Mouse (Mus musculus) small intestine, adult 2 months (tissue): Measurements from ENCODE around the gene Evpl. TPM values are rescaled to one million over a fixed set of nuclear protein-coding genes. Genes with fewer than 3 reads are reported as not detected.
A peak's percentile ranks its signal among the peaks of the same experiment; 100 is the strongest.

ENCODE experiments used
- H3K27ac ChIP-seq: fragments of 200-500 bp; 2 replicates; pipeline ENCODE4 v1.5.1; 2012; ENCODE audit warnings: low read depth, low read length, control low read depth, inconsistent platforms; ENCODE audit not compliant: insufficient read depth
- H3K27me3 ChIP-seq: fragments of 200-500 bp; 2 replicates; pipeline ENCODE4 v1.6.1; 2012; ENCODE audit warnings: mild to moderate bottlenecking, moderate library complexity, low read length, inconsistent platforms; ENCODE audit not compliant: control insufficient read depth, insufficient read depth
- H3K36me3 ChIP-seq: fragments of 200-500 bp; 2 replicates; pipeline ENCODE4 v1.6.1; 2012; ENCODE audit warnings: mild to moderate bottlenecking, low read length, control low read depth, inconsistent platforms; ENCODE audit not compliant: control insufficient read depth, insufficient read depth
- H3K4me1 ChIP-seq: fragments of 200-500 bp; 2 replicates; pipeline ENCODE4 v1.6.1; 2012; ENCODE audit warnings: low read length, inconsistent platforms, mixed read lengths; ENCODE audit not compliant: control insufficient read depth, insufficient read depth, insufficient read length
- H3K4me3 ChIP-seq: fragments of 200-500 bp; 2 replicates; pipeline ENCODE4 v1.5.1; 2012; ENCODE audit warnings: low read depth, mild to moderate bottlenecking, control low read depth, inconsistent platforms, low read length, moderate library complexity
- CTCF ChIP-seq: fragments of 200-500 bp; IDR thresholded peaks from 2 replicates; pipeline ENCODE4 v1.5.1; 2012; ENCODE audit warnings: low read depth, mild to moderate bottlenecking, control low read depth, inconsistent platforms, low read length, moderate library complexity, mixed read lengths; ENCODE audit not compliant: insufficient replicate concordance, insufficient read length; ENCODE audit errors: extremely low read depth
- POLR2A ChIP-seq: fragments of 200-500 bp; IDR thresholded peaks from 2 replicates; pipeline ENCODE4 v1.6.1; 2012; ENCODE audit warnings: low read depth, mild to moderate bottlenecking, control low read depth, inconsistent platforms, low read length, moderate library complexity
- WGBS: fragments of 180-500 bp; shearing (Covaris S2); methylation state at CpG from one replicate; pipeline ENCODE4 v1.1.7; 2018; 5-methylcytosine and 5-hydroxymethylcytosine counted together
- polyA plus RNA-seq: library from polyadenylated mRNA; depleted of rRNA; stranded (reverse); fragments of >200 nt; gene quantifications from 2 replicates; pipeline ENCODE4 v1.2.3, GENCODE M21; 2012

Evpl gene
- polyA plus RNA-seq, 1 experiment: 12.1 TPM

DNA sequence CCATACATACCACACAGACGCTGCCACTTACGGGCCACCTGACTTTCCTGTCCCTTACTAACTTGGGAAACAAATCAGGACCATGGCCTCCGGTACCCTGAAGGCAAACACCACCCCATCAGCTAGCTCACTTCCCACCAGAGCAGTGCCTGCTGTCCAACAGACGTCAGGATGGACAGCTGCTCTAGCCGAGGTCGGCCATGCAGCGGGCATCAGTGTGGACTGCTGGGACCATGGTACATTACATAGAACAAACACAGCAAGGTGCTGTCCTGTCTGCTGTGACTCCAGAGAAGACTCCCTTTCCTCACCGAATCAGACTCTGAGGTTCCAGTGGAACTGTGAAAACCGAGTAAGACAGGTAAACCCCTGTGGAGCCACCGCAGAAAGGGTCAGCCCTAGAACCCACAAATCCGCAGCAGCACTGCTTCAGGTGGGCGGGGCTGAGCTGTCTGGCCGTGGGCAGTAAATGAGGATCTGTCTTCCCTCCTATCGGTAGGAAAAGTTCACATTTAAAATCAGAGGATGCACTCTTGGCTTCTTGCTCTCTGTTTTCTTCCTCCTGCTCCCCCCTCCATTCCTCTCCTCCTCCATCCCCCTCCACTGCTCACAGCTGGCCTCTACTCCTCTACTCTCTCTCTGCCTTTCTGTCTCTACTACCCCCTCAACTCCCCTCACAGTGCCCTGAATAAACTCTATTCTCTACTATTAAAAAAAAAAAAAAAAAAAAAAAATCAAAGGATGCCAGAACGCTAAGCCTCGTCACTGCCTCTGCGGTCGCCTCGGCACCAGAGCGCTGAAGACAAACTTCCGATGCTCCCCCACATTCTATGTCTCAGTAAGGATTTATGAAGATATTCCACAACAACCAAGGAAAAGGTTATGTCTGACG is 17.5 kb upstream of the Evpl start:
- WGBS: 82% methylated on average over 22 of the region's 22 CpGs
- H3K4me3 ChIP-seq: no peak overlapping the region
- TF ChIP-seq POLR2A: no peak
- no peak for TF ChIP-seq CTCF
- H3K36me3 ChIP-seq: peaks cover 82% of the 10 kb centered on the region
- H3K27me3 ChIP-seq: no peaks in the 10 kb centered on the region
- H3K4me1 ChIP-seq: no peaks in the 10 kb centered on the region
- no peak overlapping the region for H3K27ac ChIP-seq

- H3K36me3 ChIP-seq: peaks cover 82% of the 10 kb centered on the region
- TF ChIP-seq CTCF (no peak), POLR2A (no peak)
- no peak overlapping the region for H3K27ac ChIP-seq
Observed at GRCm38 (mm10) chr11:116254627-116255026, 16.8 kb upstream of the Evpl start.

DNA sequence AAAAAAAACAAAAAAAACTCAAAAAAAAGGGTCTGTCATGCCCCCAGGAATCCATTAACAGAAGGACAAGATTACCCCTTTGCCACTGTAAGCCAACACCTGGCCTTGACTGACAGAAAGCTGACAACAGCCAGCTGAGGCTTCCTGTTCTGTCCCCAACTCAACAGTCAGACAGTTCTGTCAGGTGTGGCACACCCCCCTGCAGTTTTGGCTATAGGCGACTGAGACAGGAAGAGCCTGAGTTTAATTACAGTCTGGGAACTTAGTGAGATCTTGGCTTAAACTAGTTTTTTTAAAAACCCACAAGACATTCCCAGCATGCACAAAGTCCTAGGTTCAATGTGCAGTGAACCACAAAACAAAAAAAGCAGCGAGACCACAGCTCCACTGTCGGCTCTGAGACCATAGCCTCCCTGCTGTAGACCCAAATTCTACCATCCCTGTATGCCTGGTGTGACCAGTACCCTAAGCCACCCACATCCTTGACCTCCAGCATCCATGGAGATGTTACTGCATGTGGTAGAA is 15.3 kb upstream of the Evpl start:
- no peak for TF ChIP-seq POLR2A
- no peak for TF ChIP-seq CTCF
- peaks cover 87% of the 10 kb centered on the region for H3K36me3 ChIP-seq
- H3K27ac ChIP-seq: no peak overlapping the region
- H3K4me3 ChIP-seq: no peak overlapping the region
- WGBS: 86% methylated on average over 3 of the region's 3 CpGs
- no peaks in the 10 kb centered on the region for H3K27me3 ChIP-seq
- peaks cover 4% of the 10 kb centered on the region; the same call in 1 of the 2 replicates for H3K4me1 ChIP-seq

More at GRCm38 (mm10) chr11:116254627-116255026, 16.8 kb upstream of the Evpl start:
- H3K4me1 ChIP-seq: no peaks in the 10 kb centered on the region
- no peaks in the 10 kb centered on the region for H3K27me3 ChIP-seq
- 63% methylated on average over 9 of the region's 9 CpGs for WGBS
- no peak overlapping the region for H3K4me3 ChIP-seq

- Histone ChIP-seq H3K36me3 (peaks cover 84% of the 10 kb centered on the region), H3K4me1 (peaks cover 19% of the 10 kb centered on the region), H3K4me3 (no peak overlapping the region), H3K27ac (no peak overlapping the region), H3K27me3 (no peaks in the 10 kb centered on the region)
- TF ChIP-seq CTCF (no peak), POLR2A (no peak)
- WGBS: 88% methylated on average over 8 of the region's 8 CpGs
Observed at GRCm38 (mm10) chr11:116250898-116251297, 13.0 kb upstream of the Evpl start.

GRCm38 (mm10) chr11:116247502-116248222 is 9.8 kb upstream of the Evpl start:
- H3K27ac ChIP-seq: peak overlapping the region; percentile 87
- H3K4me1 ChIP-seq: peaks cover 26% of the 10 kb centered on the region
- TF ChIP-seq POLR2A (no peak), CTCF (no peak)
- no peak overlapping the region for H3K4me3 ChIP-seq
- WGBS: 58% methylated on average over 14 of the region's 14 CpGs
- peaks cover 78% of the 10 kb centered on the region for H3K36me3 ChIP-seq
- H3K27me3 ChIP-seq: no peaks in the 10 kb centered on the region

DNA sequence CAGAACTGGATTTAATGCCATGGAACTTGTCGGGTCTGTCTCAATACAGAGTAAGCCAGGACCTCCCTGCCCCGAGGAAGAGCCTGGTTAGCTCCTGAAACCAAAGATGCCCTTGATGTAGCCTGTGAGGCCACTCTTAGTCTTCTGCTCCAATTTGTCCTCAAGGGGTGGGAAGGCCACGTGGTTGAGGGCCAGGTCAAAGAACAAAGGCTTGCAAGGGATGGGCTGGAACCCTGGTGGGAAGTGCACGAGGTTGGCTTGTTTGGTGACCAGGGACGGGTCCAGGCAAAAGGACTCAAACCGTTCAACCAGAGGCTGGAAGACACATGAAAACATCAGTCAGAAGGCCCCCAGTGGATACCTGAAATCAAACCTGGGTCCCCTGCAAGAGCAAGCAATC is 7.7 kb upstream of the Evpl start:
- peaks cover 41% of the 10 kb centered on the region for H3K4me1 ChIP-seq
- 54% methylated on average over 6 of the region's 6 CpGs for WGBS
- peak overlapping the region; percentile 40 for H3K27ac ChIP-seq
- no peak for TF ChIP-seq CTCF
- TF ChIP-seq POLR2A: no peak
- peaks cover 59% of the 10 kb centered on the region for H3K36me3 ChIP-seq
- no peaks in the 10 kb centered on the region for H3K27me3 ChIP-seq
- no peak overlapping the region for H3K4me3 ChIP-seq

DNA sequence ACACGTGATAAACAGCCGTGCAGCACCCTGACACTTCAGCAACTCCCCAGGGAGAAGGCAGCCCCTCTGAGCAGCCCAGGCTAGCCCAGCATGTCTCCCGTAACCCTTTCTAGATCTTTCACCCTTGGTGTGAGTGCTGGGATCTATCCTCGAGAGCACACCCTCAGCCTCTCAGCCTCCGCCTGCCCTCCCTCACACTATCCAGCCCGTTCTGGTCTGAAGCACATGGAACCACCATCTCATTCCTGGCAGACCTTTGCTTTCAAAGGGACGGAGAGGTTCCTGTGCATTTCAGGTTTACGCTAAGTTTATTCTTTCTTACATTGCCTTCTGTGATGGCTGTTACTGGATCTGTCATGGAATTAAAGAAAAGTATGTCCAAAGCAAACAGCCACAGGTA is 6.7 kb upstream of the Evpl start:
- H3K36me3 ChIP-seq: peaks cover 49% of the 10 kb centered on the region
- TF ChIP-seq CTCF: no peak
- no peak for TF ChIP-seq POLR2A
- no peak overlapping the region for H3K27ac ChIP-seq
- no peak overlapping the region for H3K4me3 ChIP-seq
- 86% methylated on average over 8 of the region's 8 CpGs for WGBS
- no peaks in the 10 kb centered on the region for H3K27me3 ChIP-seq
- H3K4me1 ChIP-seq: peaks cover 41% of the 10 kb centered on the region
